Comparison of ENCODE assay signal across 25 mouse cellular contexts in the genomic region with DNA sequence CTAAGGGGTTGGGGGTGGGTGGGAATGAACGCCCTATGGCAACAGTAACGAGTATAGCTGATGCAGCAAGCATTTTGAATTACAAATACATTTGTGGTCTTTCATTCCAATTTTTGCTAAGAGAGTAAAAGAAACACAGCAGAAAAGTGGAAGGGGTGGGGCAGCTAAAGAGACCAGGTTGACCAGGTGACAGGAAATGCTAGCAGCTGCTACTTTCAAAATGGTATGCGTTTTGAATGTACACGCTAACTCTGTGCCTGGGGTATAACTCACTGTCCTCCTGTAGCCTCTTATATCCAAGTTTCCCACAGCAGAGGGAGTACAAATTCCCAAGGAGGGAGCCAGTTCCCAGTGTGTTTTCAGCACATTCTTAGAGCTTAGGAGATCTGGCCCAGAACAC. TPM values are rescaled to one million over a fixed set of nuclear protein-coding genes. Genes with fewer than 3 reads are reported as not detected.
DNase-seq lines count a peak whose midpoint lies in the region; ATAC-seq and TF ChIP-seq lines count a peak whose summit lies in the region.
"Had no signal": no experiment of that assay in that cellular context is flagged by ENCODE, and none has a peak within 500 bp of the region (broad histone marks: within the 10 kb centered on the region; RNA-seq: fewer than 3 reads in every experiment).

No protein-coding gene starts in this region.

- no peak for TF ChIP-seq CTCF in thymus, adult 2 months (IDR thresholded peaks at IDR 0.05; ENCODE audit: borderline replicate concordance, control insufficient read depth, extremely low read depth, insufficient read depth, low read length, poor library complexity)
- TF ChIP-seq CTCF in E14TG2a.4 (conservative IDR thresholded peaks at IDR 0.05; ENCODE audit: low read length): no peak

- TF ChIP-seq POLR2A in thymus, adult 2 months (IDR thresholded peaks at IDR 0.05; ENCODE audit: control insufficient read depth, extremely low read depth, insufficient read depth, low read length, poor library complexity): no peak

- no peak overlapping the region; the same call in 1 of the 2 replicates for H3K27ac ChIP-seq in thymus, adult 2 months (ENCODE audit: control insufficient read depth, insufficient read depth, low read length)
- H3K27ac ChIP-seq in embryonic facial prominence, embryonic 10.5 days (replicated peaks): no peak overlapping the region
- H3K27ac ChIP-seq: forebrain, embryonic 10.5 days; heart, adult 2 months; heart, embryonic 13.5 days; hindbrain, postnatal 0 days; layer of hippocampus, adult 2 months; limb, embryonic 12.5 days; liver, embryonic 12.5 days; midbrain, embryonic 13.5 days; neural tube, embryonic 12.5 days had no signal

- H3K36me3 ChIP-seq in thymus, adult 2 months (ENCODE audit: control insufficient read depth, insufficient read depth, low read length): no peaks in the 10 kb centered on the region; the same call in 1 of the 2 replicates
- H3K36me3 ChIP-seq in E14TG2a.4 (ENCODE audit: insufficient read depth, low read length): peaks cover 5% of the 10 kb centered on the region; the same call in 1 of the 2 replicates
- H3K36me3 ChIP-seq in embryonic facial prominence, embryonic 10.5 days (replicated peaks): no peaks in the 10 kb centered on the region
- H3K36me3 ChIP-seq: forebrain, embryonic 10.5 days; liver, embryonic 12.5 days; midbrain, embryonic 13.5 days; neural tube, embryonic 12.5 days had no signal

- peak; percentile 54; the same call in 1 of the 2 replicates for ATAC-seq in neutrophil, adult 5-6 weeks (ENCODE audit: extremely low read depth, insufficient number of reproducible peaks, low FRiP score, poor library complexity, severe bottlenecking)
- ATAC-seq: forebrain, postnatal 0 days; hindbrain, postnatal 0 days; intestine, postnatal 0 days; liver, embryonic 12.5 days; midbrain, embryonic 13.5 days had no signal

- H3K4me3 ChIP-seq in thymus, adult 2 months (ENCODE audit: control insufficient read depth, insufficient read depth, low read length): no peak overlapping the region
- 0 out of 2 replicates have a peak overlapping the region, but pooled peaks have one; percentile 8 for H3K4me3 ChIP-seq in E14TG2a.4 (replicated peaks; ENCODE audit: low read length)
- H3K4me3 ChIP-seq in embryonic facial prominence, embryonic 10.5 days: no peak overlapping the region
- H3K4me3 ChIP-seq: forebrain, embryonic 10.5 days; heart, adult 2 months; heart, embryonic 13.5 days; layer of hippocampus, adult 2 months; limb, embryonic 12.5 days; liver, embryonic 12.5 days; midbrain, embryonic 13.5 days; neural tube, embryonic 12.5 days had no signal

- DNase-seq in thymus, adult 2 months: peak; percentile 14
- DNase-seq in thymus, adult 18-20 months: no peak
- DNase-seq in right cerebral cortex, postnatal 4 days: no peak
- no peak for DNase-seq in embryonic facial prominence, embryonic 10.5 days (ENCODE audit: low spot score)
- DNase-seq in retina, postnatal 1 day: no peak
- DNase-seq: adrenal gland, postnatal 25 days; cerebellum, adult 9-10 months; forebrain, postnatal 0 days; gastrocnemius, postnatal 36 days; heart, adult 2 months; heart, postnatal 14 days; kidney, postnatal 25 days; layer of hippocampus, postnatal 36 days; lung, adult 18-20 months had no signal

- no peaks in the 10 kb centered on the region for H3K27me3 ChIP-seq in thymus, adult 2 months (ENCODE audit: control insufficient read depth, insufficient read depth, low read length)
- H3K27me3 ChIP-seq in E14TG2a.4 (ENCODE audit: insufficient read depth, low read length): no peaks in the 10 kb centered on the region
- H3K27me3 ChIP-seq in embryonic facial prominence, embryonic 10.5 days (replicated peaks; ENCODE audit: low read depth, poor library complexity, severe bottlenecking): no peaks in the 10 kb centered on the region
- H3K27me3 ChIP-seq: heart, embryonic 13.5 days; limb, embryonic 12.5 days; liver, embryonic 12.5 days; midbrain, embryonic 13.5 days; neural tube, embryonic 12.5 days had no signal

- H3K4me1 ChIP-seq in thymus, adult 2 months (replicated peaks; ENCODE audit: control insufficient read depth, insufficient read depth, low read length): peaks cover 16% of the 10 kb centered on the region
- H3K4me1 ChIP-seq in E14TG2a.4 (replicated peaks; ENCODE audit: low read depth, low read length): peaks cover 79% of the 10 kb centered on the region
- H3K4me1 ChIP-seq in embryonic facial prominence, embryonic 10.5 days: peaks cover 20% of the 10 kb centered on the region

- 46% methylated on average over 4 of the region's 4 CpGs for WGBS in thymus, adult 2 months
- WGBS in embryonic facial prominence, embryonic 10.5 days: 86% methylated on average over 4 of the region's 4 CpGs

- no peaks in the 10 kb centered on the region; the same call in 1 of the 2 replicates for H3K9me3 ChIP-seq in E14TG2a.4 (ENCODE audit: low read length)
- H3K9me3 ChIP-seq in embryonic facial prominence, embryonic 10.5 days: no peaks in the 10 kb centered on the region
- H3K9me3 ChIP-seq: forebrain, embryonic 10.5 days; heart, embryonic 13.5 days; limb, embryonic 12.5 days; liver, embryonic 12.5 days; midbrain, embryonic 13.5 days; neural tube, embryonic 12.5 days had no signal

RNA-seq across cellular contexts. Expression of a gene that starts 2.8 kb away (rescaled TPM):
- 22.8 and 24.8 TPM in 2 replicates for polyA plus RNA-seq in thymus, adult 2 months (2012; rRNA removed)
- 153 and 157 TPM in 2 replicates for total RNA-seq in neutrophil, adult 5-6 weeks (2017)
- polyA plus RNA-seq in embryonic facial prominence, embryonic 10.5 days (2016; fragmentation: Nextera tagmentation; extraction: Ambion mirVana): 4.7 and 6.2 TPM in 2 replicates

RNA-seq across cellular contexts. Expression of a gene that starts 32.5 kb away (rescaled TPM):
- 10.9 and 18.4 TPM in 2 replicates for polyA plus RNA-seq in thymus, adult 2 months (2012; rRNA removed)
- total RNA-seq in neutrophil, adult 5-6 weeks (2017): 1.6 and 3.6 TPM in 2 replicates
- 21.3 and 22.2 TPM in 2 replicates for polyA plus RNA-seq in embryonic facial prominence, embryonic 10.5 days (2016; fragmentation: Nextera tagmentation; extraction: Ambion mirVana)

RNA-seq across cellular contexts. Expression of a gene that starts 32.8 kb away (rescaled TPM):
- polyA plus RNA-seq in thymus, adult 2 months (2012; rRNA removed): 6.1 and 7.4 TPM in 2 replicates
- 64.3 and 72.3 TPM in 2 replicates for total RNA-seq in neutrophil, adult 5-6 weeks (2017)
- 50.4 and 52.9 TPM in 2 replicates for polyA plus RNA-seq in embryonic facial prominence, embryonic 10.5 days (2016; fragmentation: Nextera tagmentation; extraction: Ambion mirVana)

RNA-seq across cellular contexts. Expression of a gene that starts 42.4 kb away (rescaled TPM):
- 102 and 125 TPM in 2 replicates for polyA plus RNA-seq in thymus, adult 2 months (2012; rRNA removed)
- 12.2 and 24.1 TPM in 2 replicates for total RNA-seq in neutrophil, adult 5-6 weeks (2017)
- 310 and 312 TPM in 2 replicates for polyA plus RNA-seq in embryonic facial prominence, embryonic 10.5 days (2016; fragmentation: Nextera tagmentation; extraction: Ambion mirVana)
